Mouse (Mus musculus): ENCODE results near the gene Pcna. TPM values are rescaled to one million over a fixed set of nuclear protein-coding genes. Genes with fewer than 3 reads are reported as not detected.

The Pcna gene
- polyA plus RNA-seq, 1 experiment from 2014 or later, result 280 TPM

DNA sequence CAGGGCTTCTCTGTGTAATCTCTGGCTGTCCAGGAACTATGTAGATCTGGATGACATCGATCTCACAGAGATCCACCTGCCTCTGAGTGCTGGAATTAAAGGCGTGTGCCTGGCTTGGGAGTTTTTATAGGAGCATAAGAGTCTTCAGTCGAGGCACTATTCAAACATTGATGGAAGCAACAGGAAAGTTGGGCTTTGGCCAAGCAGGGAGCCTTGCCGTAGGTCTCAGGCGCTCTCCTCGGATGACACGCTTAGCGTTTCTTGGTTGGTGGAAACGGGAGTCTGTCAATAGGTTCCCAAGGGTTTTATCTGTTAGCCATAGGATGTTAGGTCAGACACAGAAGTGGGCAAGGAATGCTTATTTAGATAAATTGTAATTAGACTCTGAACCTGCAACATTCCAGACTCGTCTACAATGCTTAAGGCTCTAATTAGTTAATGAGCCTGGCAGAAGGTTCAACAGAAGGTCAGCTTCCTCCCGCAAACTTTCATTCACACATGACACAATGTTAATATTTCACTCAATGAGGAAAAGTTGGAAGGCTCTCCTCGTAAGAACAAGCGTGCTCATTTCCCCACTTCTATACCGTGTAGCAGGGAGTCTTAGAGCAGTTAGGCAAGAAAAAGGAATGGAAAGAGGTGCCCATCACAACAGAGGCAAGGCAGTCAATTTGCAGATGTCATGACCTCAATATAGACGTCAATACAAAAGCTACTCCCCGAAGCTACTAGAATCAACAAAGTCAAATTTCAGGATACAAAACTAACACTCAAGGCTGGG is 18.9 kb downstream of the Pcna start:
- WGBS, result 55% methylated on average over 16 of the region's 16 CpGs
- Histone ChIP-seq H3K4me1 (ENCODE audit: control insufficient read depth, insufficient read depth, low read length) (no peaks in the 10 kb centered on the region), H3K4me2 (replicated peaks; ENCODE audit: low read depth, low read length) (no peak overlapping the region), H3K27me3 (ENCODE audit: control insufficient read depth, insufficient read depth, low read length) (no peaks in the 10 kb centered on the region), H3K36me3 (ENCODE audit: control insufficient read depth, insufficient read depth, low read length) (no peaks in the 10 kb centered on the region), H3K27ac (ENCODE audit: low read length) (no peak overlapping the region), H3K9ac (replicated peaks; ENCODE audit: low read depth, low read length) (no peak overlapping the region), H3K9me3 (ENCODE audit: control insufficient read depth, low read depth, low read length) (no peaks in the 10 kb centered on the region), H3K4me3 (ENCODE audit: low read depth, low read length) (no peak overlapping the region)
- no peak for ATAC-seq (ENCODE audit: insufficient number of reproducible peaks, insufficient read depth, low FRiP score, low read depth)

DNA sequence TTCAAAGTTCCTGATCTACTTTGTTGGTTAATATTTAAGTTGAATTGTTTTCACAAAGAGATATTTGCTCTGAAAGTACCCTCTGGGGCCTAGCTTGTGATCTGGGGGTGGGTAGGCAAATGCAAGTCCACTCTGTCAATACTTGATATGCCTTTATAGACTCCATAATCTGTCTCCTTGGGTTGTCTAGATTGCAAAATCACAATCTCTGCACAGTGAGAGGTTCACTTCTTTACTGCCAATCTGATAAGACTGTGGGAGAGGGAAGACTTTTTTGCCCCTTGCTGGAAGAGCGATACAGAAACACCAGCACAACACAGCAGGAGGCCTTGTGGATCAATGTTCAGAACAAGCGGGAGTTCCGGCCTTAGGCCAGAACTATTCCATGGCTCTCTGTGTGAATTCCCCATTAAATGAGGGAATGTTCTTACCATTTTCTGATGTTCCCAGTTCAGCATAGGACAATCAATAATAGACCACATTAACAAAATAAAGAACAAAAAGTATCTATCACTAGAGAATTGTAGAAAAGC is 20.6 kb downstream of the Pcna start:
- H3K27ac ChIP-seq (ENCODE audit: low read length), result no peak overlapping the region
- no peaks in the 10 kb centered on the region for H3K9me3 ChIP-seq (ENCODE audit: control insufficient read depth, low read depth, low read length)
- H3K4me3 ChIP-seq (ENCODE audit: low read depth, low read length), result no peak overlapping the region
- no peaks in the 10 kb centered on the region for H3K27me3 ChIP-seq (ENCODE audit: control insufficient read depth, insufficient read depth, low read length)
- ATAC-seq (ENCODE audit: insufficient number of reproducible peaks, insufficient read depth, low FRiP score, low read depth), result no peak
- no peak overlapping the region for H3K4me2 ChIP-seq (replicated peaks; ENCODE audit: low read depth, low read length)
- H3K9ac ChIP-seq (replicated peaks; ENCODE audit: low read depth, low read length), result no peak overlapping the region
- whole genome bisulfite sequencing, result 87% methylated on average over 3 of the region's 3 CpGs
- H3K4me1 ChIP-seq (ENCODE audit: control insufficient read depth, insufficient read depth, low read length), result no peaks in the 10 kb centered on the region
- H3K36me3 ChIP-seq (ENCODE audit: control insufficient read depth, insufficient read depth, low read length), result no peaks in the 10 kb centered on the region

DNA sequence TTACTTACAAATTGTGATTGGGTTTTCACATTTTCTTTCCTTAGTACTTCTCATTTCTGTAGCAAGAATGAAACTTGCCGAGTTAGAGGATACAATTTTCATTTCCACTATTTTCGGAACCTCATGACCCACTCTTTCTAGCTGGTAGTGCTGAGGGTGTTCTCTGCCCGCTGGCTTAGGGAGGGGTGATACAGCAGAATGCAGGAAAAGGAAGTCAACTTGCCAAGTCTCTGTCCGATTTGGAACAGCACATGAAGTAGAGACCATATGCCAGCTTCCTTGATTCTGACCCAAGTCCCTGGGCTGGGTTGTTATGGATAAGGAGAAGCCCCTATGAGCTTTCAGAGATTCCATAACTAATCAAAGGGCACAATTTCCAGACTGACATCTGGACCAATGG is 28.8 kb downstream of the Pcna start:
- H3K9me3 ChIP-seq (ENCODE audit: control insufficient read depth, low read depth, low read length), result no peaks in the 10 kb centered on the region
- no peak overlapping the region for H3K4me2 ChIP-seq (replicated peaks; ENCODE audit: low read depth, low read length)
- 78% methylated on average over 4 of the region's 4 CpGs for WGBS
- H3K4me1 ChIP-seq (ENCODE audit: control insufficient read depth, insufficient read depth, low read length), result no peaks in the 10 kb centered on the region
- H3K4me3 ChIP-seq (ENCODE audit: low read depth, low read length), result no peak overlapping the region
- no peaks in the 10 kb centered on the region for H3K36me3 ChIP-seq (ENCODE audit: control insufficient read depth, insufficient read depth, low read length)
- H3K27me3 ChIP-seq (ENCODE audit: control insufficient read depth, insufficient read depth, low read length), result no peaks in the 10 kb centered on the region
- H3K9ac ChIP-seq (replicated peaks; ENCODE audit: low read depth, low read length), result no peak overlapping the region
- no peak overlapping the region for H3K27ac ChIP-seq (ENCODE audit: low read length)
- ATAC-seq (ENCODE audit: insufficient number of reproducible peaks, insufficient read depth, low FRiP score, low read depth), result no peak

DNA sequence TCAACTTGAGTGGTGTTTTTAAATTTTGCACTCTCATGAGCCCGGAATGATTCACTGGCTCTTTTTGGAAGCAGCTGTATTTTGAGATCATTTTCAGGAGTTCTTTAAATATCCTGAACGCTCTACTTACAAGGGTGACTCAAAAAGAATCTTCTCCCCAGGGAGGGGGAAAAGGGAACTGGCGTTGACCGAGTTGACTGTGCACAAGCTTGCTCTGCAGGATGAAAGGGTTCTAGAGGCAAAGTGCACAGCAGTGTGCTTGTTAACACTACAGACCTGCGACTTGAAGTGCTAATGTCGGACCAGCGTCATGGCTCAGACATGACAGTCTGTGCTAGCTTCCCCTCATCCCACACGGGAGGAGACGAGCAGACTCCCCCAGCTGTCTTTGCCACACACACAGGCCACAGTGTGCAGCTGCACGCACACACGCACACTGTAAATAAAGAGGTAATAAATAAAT is 31.5 kb downstream of the Pcna start:
- Histone ChIP-seq H3K36me3 (ENCODE audit: control insufficient read depth, insufficient read depth, low read length) (no peaks in the 10 kb centered on the region), H3K4me3 (ENCODE audit: low read depth, low read length) (no peak overlapping the region), H3K27ac (ENCODE audit: low read length) (no peak overlapping the region), H3K27me3 (ENCODE audit: control insufficient read depth, insufficient read depth, low read length) (no peaks in the 10 kb centered on the region), H3K9me3 (ENCODE audit: control insufficient read depth, low read depth, low read length) (no peaks in the 10 kb centered on the region), H3K9ac (replicated peaks; ENCODE audit: low read depth, low read length) (no peak overlapping the region), H3K4me2 (replicated peaks; ENCODE audit: low read depth, low read length) (no peak overlapping the region), H3K4me1 (ENCODE audit: control insufficient read depth, insufficient read depth, low read length) (no peaks in the 10 kb centered on the region)
- WGBS, result 56% methylated on average over 11 of the region's 11 CpGs
- no peak for ATAC-seq (ENCODE audit: insufficient number of reproducible peaks, insufficient read depth, low FRiP score, low read depth)

DNA sequence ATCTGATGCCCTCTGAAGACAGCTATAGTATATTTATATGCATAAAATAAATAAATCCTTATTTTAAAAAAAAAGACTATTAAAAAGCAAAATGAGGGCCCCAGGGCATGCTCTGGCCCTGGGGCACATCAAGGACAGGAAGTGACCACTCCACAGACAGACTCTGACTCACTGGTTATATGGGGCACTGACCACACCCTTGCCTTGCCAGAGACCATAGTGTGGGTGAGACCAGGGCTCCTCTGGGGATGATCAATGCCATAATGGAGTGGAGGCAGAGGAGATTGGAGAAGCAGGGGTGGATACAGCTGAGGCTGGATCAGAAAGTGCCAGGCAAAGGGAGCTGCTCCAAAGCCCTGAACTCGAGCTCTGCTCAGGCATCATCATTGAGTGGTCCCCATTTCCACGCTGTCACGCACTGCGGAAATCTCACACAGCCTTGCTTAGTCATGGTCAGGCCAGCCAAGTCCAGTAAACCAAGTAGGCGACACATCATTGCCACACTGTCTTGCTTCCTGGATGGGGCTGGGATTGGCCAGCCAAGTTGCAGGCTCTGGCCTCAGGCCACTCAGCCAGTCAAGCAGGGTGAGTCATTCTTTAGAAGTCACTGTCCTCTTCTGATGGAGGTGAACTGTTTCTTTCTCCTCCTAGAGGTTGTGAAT is 41.0 kb downstream of the Pcna start:
- Histone ChIP-seq H3K9ac (replicated peaks; ENCODE audit: low read depth, low read length) (no peak overlapping the region), H3K9me3 (ENCODE audit: control insufficient read depth, low read depth, low read length) (no peaks in the 10 kb centered on the region), H3K27me3 (ENCODE audit: control insufficient read depth, insufficient read depth, low read length) (no peaks in the 10 kb centered on the region), H3K4me1 (ENCODE audit: control insufficient read depth, insufficient read depth, low read length) (no peaks in the 10 kb centered on the region), H3K4me2 (replicated peaks; ENCODE audit: low read depth, low read length) (no peak overlapping the region), H3K4me3 (ENCODE audit: low read depth, low read length) (no peak overlapping the region), H3K27ac (ENCODE audit: low read length) (no peak overlapping the region), H3K36me3 (ENCODE audit: control insufficient read depth, insufficient read depth, low read length) (no peaks in the 10 kb centered on the region)
- 88% methylated on average over 5 of the region's 5 CpGs for WGBS
- 0 out of 2 replicates have a peak, but pooled peaks have one; percentile 46 for ATAC-seq (ENCODE audit: insufficient number of reproducible peaks, insufficient read depth, low FRiP score, low read depth)

DNA sequence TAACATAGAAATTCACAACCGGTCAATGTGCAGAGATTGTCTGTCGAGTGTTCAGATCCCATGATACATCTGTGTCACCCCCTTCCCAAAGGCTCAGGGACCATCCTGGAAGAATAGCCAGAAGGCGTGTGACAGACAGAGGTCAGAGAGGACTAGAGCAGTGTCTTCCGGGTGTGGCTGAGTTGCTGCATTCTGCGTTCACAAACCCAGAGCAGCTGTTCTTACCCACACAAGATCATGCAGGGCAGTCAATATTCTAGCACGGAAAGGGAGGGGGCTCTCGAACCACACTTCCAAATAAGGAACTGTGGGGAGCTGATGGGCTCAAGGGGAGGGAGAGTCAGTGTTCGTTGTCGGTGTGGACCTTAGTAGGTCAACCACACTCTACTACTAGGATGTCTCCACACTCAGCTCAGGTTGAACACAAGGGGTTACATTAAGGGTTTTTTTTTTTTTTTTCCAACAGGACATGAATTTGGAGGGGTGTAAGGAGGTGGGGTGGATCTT is 42.3 kb downstream of the Pcna start:
- no peaks in the 10 kb centered on the region for H3K27me3 ChIP-seq (ENCODE audit: control insufficient read depth, insufficient read depth, low read length)
- no peak overlapping the region for H3K4me2 ChIP-seq (replicated peaks; ENCODE audit: low read depth, low read length)
- no peak overlapping the region for H3K27ac ChIP-seq (ENCODE audit: low read length)
- H3K4me3 ChIP-seq (ENCODE audit: low read depth, low read length), result no peak overlapping the region
- H3K36me3 ChIP-seq (ENCODE audit: control insufficient read depth, insufficient read depth, low read length), result no peaks in the 10 kb centered on the region
- no peak overlapping the region for H3K9ac ChIP-seq (replicated peaks; ENCODE audit: low read depth, low read length)
- H3K4me1 ChIP-seq (ENCODE audit: control insufficient read depth, insufficient read depth, low read length), result no peaks in the 10 kb centered on the region
- no peaks in the 10 kb centered on the region for H3K9me3 ChIP-seq (ENCODE audit: control insufficient read depth, low read depth, low read length)
- WGBS, result 79% methylated on average over 9 of the region's 9 CpGs
- no peak for ATAC-seq (ENCODE audit: insufficient number of reproducible peaks, insufficient read depth, low FRiP score, low read depth)

DNA sequence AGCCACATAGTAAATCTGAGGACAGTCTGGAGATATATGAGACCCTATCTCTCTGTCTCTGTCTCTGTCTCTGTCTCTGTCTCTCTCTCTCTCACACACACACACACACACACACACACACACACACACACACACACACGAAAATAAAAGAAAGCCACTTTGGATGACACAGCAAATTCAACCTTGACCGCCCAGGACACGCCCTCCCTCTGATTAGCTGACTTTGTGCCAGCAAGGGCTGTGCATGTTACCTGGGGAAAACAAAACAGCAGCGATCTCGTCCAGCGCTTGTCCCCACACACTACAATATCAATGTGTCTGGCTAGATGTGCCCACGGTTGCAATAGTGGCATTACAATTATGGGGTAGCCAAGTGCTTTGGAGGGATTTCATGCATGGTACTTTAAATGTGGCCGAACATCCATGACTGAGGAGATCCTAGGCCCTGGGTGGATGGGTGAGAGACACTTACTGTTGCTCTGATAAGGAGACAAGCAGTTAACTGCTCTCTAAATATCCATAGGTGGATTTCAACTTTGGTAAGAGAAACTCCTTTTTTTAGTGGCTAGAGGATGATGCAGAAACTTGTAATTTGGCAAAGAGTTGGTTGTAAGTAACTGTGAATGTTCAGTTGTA is 44.8 kb downstream of the Pcna start:
- no peak overlapping the region for H3K9ac ChIP-seq (replicated peaks; ENCODE audit: low read depth, low read length)
- 77% methylated on average over 8 of the region's 8 CpGs for WGBS
- no peaks in the 10 kb centered on the region for H3K27me3 ChIP-seq (ENCODE audit: control insufficient read depth, insufficient read depth, low read length)
- no peak overlapping the region for H3K4me2 ChIP-seq (replicated peaks; ENCODE audit: low read depth, low read length)
- no peak overlapping the region for H3K4me3 ChIP-seq (ENCODE audit: low read depth, low read length)
- H3K9me3 ChIP-seq (ENCODE audit: control insufficient read depth, low read depth, low read length), result no peaks in the 10 kb centered on the region
- ATAC-seq (ENCODE audit: insufficient number of reproducible peaks, insufficient read depth, low FRiP score, low read depth), result no peak
- H3K4me1 ChIP-seq (ENCODE audit: control insufficient read depth, insufficient read depth, low read length), result no peaks in the 10 kb centered on the region
- no peak overlapping the region for H3K27ac ChIP-seq (ENCODE audit: low read length)
- no peaks in the 10 kb centered on the region for H3K36me3 ChIP-seq (ENCODE audit: control insufficient read depth, insufficient read depth, low read length)

DNA sequence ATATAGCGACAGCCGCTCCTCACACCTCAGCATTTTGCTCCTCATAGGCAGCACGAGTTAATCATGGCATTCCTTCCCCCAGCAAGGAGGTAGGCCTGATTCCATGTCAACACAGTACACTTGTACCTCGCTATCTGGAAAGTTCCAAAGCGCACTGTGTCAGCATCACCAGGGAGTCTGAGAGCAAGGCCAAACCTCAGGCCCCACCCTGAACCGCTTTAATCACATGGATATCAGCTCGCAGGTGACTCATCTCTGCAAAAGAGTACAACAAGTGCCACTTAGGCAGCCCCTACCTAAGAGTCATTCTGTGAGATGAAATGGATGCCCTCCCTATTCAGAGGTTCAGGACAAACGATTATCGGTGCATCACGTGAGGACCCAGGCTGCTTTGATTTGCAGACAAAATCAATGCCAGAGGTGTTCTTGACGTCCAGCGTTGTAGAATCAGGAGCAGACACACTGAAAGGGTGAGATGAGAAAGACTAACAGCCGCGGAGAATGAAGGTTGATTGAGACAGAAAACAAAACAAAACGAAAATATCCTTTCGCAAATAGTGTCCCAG is 46.7 kb downstream of the Pcna start:
- Histone ChIP-seq H3K4me1 (ENCODE audit: control insufficient read depth, insufficient read depth, low read length) (no peaks in the 10 kb centered on the region), H3K27ac (ENCODE audit: low read length) (no peak overlapping the region), H3K36me3 (ENCODE audit: control insufficient read depth, insufficient read depth, low read length) (no peaks in the 10 kb centered on the region), H3K9me3 (ENCODE audit: control insufficient read depth, low read depth, low read length) (no peaks in the 10 kb centered on the region), H3K9ac (replicated peaks; ENCODE audit: low read depth, low read length) (no peak overlapping the region), H3K27me3 (ENCODE audit: control insufficient read depth, insufficient read depth, low read length) (no peaks in the 10 kb centered on the region), H3K4me2 (replicated peaks; ENCODE audit: low read depth, low read length) (no peak overlapping the region), H3K4me3 (ENCODE audit: low read depth, low read length) (no peak overlapping the region)
- ATAC-seq (ENCODE audit: insufficient number of reproducible peaks, insufficient read depth, low FRiP score, low read depth), result no peak
- 81% methylated on average over 16 of the region's 16 CpGs for WGBS

Measured in stomach, embryonic 14.5 days (tissue).